Mouse (Mus musculus): Measurements from ENCODE around the gene Eefsec. TPM values are rescaled to one million over a fixed set of nuclear protein-coding genes. Genes with fewer than 3 reads are reported as not detected.

The Eefsec gene
- polyA plus RNA-seq, 1 experiment, result 10.0 TPM

GRCm38 (mm10) chr6:88383734-88384133 is 62.6 kb downstream of the Eefsec start:
- Histone ChIP-seq H3K4me3 (ENCODE audit: insufficient read depth, low read length) (no peak overlapping the region), H3K27ac (ENCODE audit: insufficient read depth, low read depth, low read length) (no peak overlapping the region), H3K4me1 (ENCODE audit: control insufficient read depth, insufficient read depth, low read length) (peaks cover 25% of the 10 kb centered on the region)
- TF ChIP-seq POLR2A (IDR thresholded peaks at IDR 0.05; ENCODE audit: borderline replicate concordance, low read depth, low read length), result no peak
- no peak for TF ChIP-seq CTCF (IDR thresholded peaks at IDR 0.05; ENCODE audit: low read depth, low read length)

GRCm38 (mm10) chr6:88379756-88380155 is 66.6 kb downstream of the Eefsec start:
- Histone ChIP-seq H3K27ac (ENCODE audit: insufficient read depth, low read depth, low read length) (no peak overlapping the region), H3K4me1 (ENCODE audit: control insufficient read depth, insufficient read depth, low read length) (peaks cover 23% of the 10 kb centered on the region), H3K4me3 (ENCODE audit: insufficient read depth, low read length) (no peak overlapping the region)
- no peak for TF ChIP-seq POLR2A (IDR thresholded peaks at IDR 0.05; ENCODE audit: borderline replicate concordance, low read depth, low read length)
- TF ChIP-seq CTCF (IDR thresholded peaks at IDR 0.05; ENCODE audit: low read depth, low read length), result no peak

DNA sequence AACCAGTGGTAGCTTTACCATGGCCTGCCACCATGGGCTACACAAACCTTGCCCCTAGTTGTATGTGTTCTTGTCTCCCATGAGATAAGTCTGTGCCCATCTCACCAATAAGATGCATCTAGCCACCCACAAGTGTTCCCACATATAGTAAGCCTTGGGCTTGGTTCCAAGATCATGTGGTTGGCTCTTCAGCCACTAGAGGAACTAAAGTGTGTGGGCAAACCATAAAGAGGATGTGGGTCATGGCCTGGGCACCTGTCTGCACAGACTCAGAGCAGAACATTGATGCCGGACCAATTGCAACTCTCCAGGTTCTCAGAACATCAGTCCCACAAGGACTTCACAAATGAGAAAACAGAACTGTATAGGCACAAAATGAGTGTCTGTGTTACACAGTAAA is 67.5 kb downstream of the Eefsec start:
- H3K4me1 ChIP-seq (ENCODE audit: control insufficient read depth, insufficient read depth, low read length), result peaks cover 17% of the 10 kb centered on the region

GRCm38 (mm10) chr6:88374247-88374646 is 72.1 kb downstream of the Eefsec start:
- H3K4me1 ChIP-seq (ENCODE audit: control insufficient read depth, insufficient read depth, low read length), result peaks cover 10% of the 10 kb centered on the region
- TF ChIP-seq CTCF (IDR thresholded peaks at IDR 0.05; ENCODE audit: low read depth, low read length) (no peak), POLR2A (IDR thresholded peaks at IDR 0.05; ENCODE audit: borderline replicate concordance, low read depth, low read length) (no peak)
- no peak overlapping the region for H3K27ac ChIP-seq (ENCODE audit: insufficient read depth, low read depth, low read length)
- H3K4me3 ChIP-seq (ENCODE audit: insufficient read depth, low read length), result no peak overlapping the region

More for the DNA sequence above, 67.5 kb downstream of the Eefsec start:
- Histone ChIP-seq H3K4me3 (ENCODE audit: insufficient read depth, low read length) (no peak overlapping the region), H3K27ac (ENCODE audit: insufficient read depth, low read depth, low read length) (no peak overlapping the region)
- no peak for TF ChIP-seq CTCF (IDR thresholded peaks at IDR 0.05; ENCODE audit: low read depth, low read length)
- no peak for TF ChIP-seq POLR2A (IDR thresholded peaks at IDR 0.05; ENCODE audit: borderline replicate concordance, low read depth, low read length)

GRCm38 (mm10) chr6:88369851-88370635 is 76.3 kb downstream of the Eefsec start:
- Histone ChIP-seq H3K4me1 (ENCODE audit: control insufficient read depth, insufficient read depth, low read length) (peaks cover 5% of the 10 kb centered on the region), H3K27ac (ENCODE audit: insufficient read depth, low read depth, low read length) (no peak overlapping the region), H3K4me3 (ENCODE audit: insufficient read depth, low read length) (no peak overlapping the region)
- TF ChIP-seq CTCF (IDR thresholded peaks at IDR 0.05; ENCODE audit: low read depth, low read length) (no peak), POLR2A (IDR thresholded peaks at IDR 0.05; ENCODE audit: borderline replicate concordance, low read depth, low read length) (no peak)

DNA sequence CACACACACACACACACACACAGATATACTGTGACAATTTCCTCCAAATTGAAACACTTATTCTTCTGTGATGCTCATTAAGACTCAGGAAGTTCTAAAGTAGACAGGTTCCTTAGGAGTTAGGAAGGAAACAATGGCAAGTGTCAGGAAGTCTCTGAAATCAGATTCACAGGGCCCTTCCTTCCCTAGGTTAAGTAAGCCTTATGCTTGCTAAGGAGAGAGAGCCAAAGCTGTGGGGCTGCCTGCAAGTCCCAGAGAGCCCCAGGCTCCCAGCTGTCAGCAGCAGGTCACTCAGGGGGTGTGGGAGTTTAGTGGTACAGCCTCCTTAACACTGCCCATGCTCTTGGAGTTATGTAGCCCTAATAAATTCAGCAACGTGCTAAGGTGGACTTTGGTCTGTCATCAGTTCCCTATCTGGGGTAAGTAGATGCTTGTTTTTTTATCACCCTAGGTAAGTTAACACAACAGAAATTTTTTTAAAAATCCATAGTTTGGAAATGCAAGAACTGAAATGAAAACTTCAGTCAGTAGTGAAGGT is 82.8 kb downstream of the Eefsec start:
- Histone ChIP-seq H3K27ac (ENCODE audit: insufficient read depth, low read depth, low read length) (no peak overlapping the region), H3K4me1 (ENCODE audit: control insufficient read depth, insufficient read depth, low read length) (no peaks in the 10 kb centered on the region), H3K4me3 (ENCODE audit: insufficient read depth, low read length) (no peak overlapping the region)
- no peak for TF ChIP-seq CTCF (IDR thresholded peaks at IDR 0.05; ENCODE audit: low read depth, low read length)
- TF ChIP-seq POLR2A (IDR thresholded peaks at IDR 0.05; ENCODE audit: borderline replicate concordance, low read depth, low read length), result no peak

GRCm38 (mm10) chr6:88361096-88361495 is 85.2 kb downstream of the Eefsec start:
- Histone ChIP-seq H3K4me1 (ENCODE audit: control insufficient read depth, insufficient read depth, low read length) (no peaks in the 10 kb centered on the region), H3K27ac (ENCODE audit: insufficient read depth, low read depth, low read length) (no peak overlapping the region), H3K4me3 (ENCODE audit: insufficient read depth, low read length) (no peak overlapping the region)
- no peak for TF ChIP-seq POLR2A (IDR thresholded peaks at IDR 0.05; ENCODE audit: borderline replicate concordance, low read depth, low read length)
- TF ChIP-seq CTCF (IDR thresholded peaks at IDR 0.05; ENCODE audit: low read depth, low read length), result no peak

GRCm38 (mm10) chr6:88358210-88358609 is 88.1 kb downstream of the Eefsec start:
- no peak overlapping the region for H3K27ac ChIP-seq (ENCODE audit: insufficient read depth, low read depth, low read length)
- no peak for TF ChIP-seq CTCF (IDR thresholded peaks at IDR 0.05; ENCODE audit: low read depth, low read length)
- no peak for TF ChIP-seq POLR2A (IDR thresholded peaks at IDR 0.05; ENCODE audit: borderline replicate concordance, low read depth, low read length)
- H3K4me1 ChIP-seq (ENCODE audit: control insufficient read depth, insufficient read depth, low read length), result no peaks in the 10 kb centered on the region
- no peak overlapping the region for H3K4me3 ChIP-seq (ENCODE audit: insufficient read depth, low read length)

- no peaks in the 10 kb centered on the region for H3K4me1 ChIP-seq (ENCODE audit: control insufficient read depth, insufficient read depth, low read length)
- no peak overlapping the region for H3K4me3 ChIP-seq (ENCODE audit: insufficient read depth, low read length)
- H3K27ac ChIP-seq (ENCODE audit: insufficient read depth, low read depth, low read length), result no peak overlapping the region
- TF ChIP-seq POLR2A (IDR thresholded peaks at IDR 0.05; ENCODE audit: borderline replicate concordance, low read depth, low read length) (no peak), CTCF (IDR thresholded peaks at IDR 0.05; ENCODE audit: low read depth, low read length) (no peak)
These were observed 90.5 kb downstream of the Eefsec start for GRCm38 (mm10) chr6:88355866-88356265.

DNA sequence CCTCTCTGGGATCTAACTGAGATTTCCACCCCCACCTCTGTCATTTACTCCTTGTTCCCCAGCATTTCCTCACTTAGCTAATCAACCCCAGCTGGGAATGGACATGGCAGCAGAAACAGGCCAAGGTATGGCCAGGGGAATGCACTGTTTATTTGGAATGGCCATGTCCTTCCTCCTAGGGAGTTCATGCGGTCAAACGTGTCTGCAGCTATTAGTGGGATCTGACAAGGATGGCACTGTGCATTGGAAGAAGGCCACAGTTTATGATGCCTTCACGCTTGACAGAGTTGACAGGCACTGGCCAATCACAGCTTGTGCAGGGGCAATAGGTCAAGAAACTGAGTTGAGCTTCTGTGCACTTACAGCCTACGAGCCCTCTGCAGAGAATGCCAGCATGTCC is 93.8 kb downstream of the Eefsec start:
- TF ChIP-seq POLR2A (IDR thresholded peaks at IDR 0.05; ENCODE audit: borderline replicate concordance, low read depth, low read length) (no peak), CTCF (IDR thresholded peaks at IDR 0.05; ENCODE audit: low read depth, low read length) (no peak)
- Histone ChIP-seq H3K27ac (ENCODE audit: insufficient read depth, low read depth, low read length) (no peak overlapping the region), H3K4me3 (ENCODE audit: insufficient read depth, low read length) (no peak overlapping the region), H3K4me1 (ENCODE audit: control insufficient read depth, insufficient read depth, low read length) (no peaks in the 10 kb centered on the region)

Data from bone marrow macrophage, adult 2 months (primary cell).